Mouse (Mus musculus): ENCODE results near the gene Jakmip3. TPM values are rescaled to one million over a fixed set of nuclear protein-coding genes. Genes with fewer than 3 reads are reported as not detected.
A peak's percentile ranks its signal among the peaks of the same experiment; 100 is the strongest.

Gene Jakmip3
- total RNA-seq, 1 experiment from 2014 or later = 14.1 TPM

DNA sequence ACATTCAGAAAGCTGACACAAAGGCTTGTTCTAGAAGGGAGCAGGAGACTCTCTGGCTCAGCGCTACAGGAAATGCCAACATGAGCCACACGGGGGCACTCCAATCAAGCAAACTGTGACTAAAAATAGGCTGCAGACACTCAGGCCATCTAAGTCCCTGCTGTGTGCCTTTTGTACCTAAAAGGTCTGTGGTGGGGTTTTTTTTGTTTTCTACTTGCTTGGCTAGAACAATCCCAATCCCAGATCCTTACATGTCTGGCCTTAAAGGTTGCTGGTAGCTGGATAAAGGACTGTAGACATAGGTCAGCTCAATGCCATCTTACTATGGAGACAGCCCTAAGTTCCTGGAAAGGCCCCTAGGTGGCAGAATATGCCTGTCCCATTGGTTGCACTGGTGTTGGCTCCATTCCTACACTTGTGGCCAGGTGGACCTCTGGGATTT lies 127.7 kb downstream of the Jakmip3 start:
- DNase-seq = peak; percentile 68

DNA sequence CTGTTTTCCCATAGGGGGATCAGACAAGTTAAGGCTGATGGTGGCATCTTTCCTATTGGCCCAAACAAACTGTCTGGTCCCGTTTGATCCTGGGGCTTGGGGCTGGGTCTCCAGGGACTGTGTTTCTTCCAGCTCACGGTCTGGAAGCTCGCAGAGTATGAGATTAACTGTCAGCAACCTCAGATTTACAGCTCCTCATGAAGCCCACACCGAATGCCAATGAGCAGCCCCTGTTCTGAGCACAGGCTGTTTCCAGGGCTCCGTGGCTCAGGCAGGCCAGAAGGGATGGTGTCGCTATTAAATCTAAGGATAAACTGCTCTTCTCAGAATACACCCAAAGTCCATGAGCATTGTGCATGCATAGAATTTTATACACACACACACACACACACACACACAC lies 133.7 kb downstream of the Jakmip3 start:
- no peak for DNase-seq

GRCm38 (mm10) chr7:139075054-139075794 lies 134.7 kb downstream of the Jakmip3 start:
- no peak for DNase-seq

- no peak for DNase-seq
Observed at GRCm38 (mm10) chr7:139077283-139077682, 136.8 kb downstream of the Jakmip3 start.

DNA sequence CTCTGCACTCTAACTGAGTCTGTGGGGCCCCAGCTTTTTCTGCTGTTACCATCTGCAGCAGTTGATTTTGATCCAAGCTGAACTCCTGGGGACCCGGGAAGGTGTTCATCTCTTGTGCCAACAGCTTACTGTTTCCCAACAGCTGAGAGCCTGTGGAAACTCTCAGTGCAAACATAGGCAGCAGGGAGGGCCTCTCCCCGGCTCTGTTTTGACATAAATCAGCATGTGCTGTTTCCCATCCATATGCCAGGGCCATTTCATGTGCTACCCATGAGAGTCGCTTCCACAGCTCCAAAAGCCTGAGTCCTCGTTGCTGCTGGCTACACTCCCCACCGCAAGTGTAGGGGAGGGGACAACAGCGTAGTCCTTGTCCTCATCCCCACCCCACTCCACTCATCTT lies 137.7 kb downstream of the Jakmip3 start:
- no peak for DNase-seq

GRCm38 (mm10) chr7:139079141-139079540 lies 138.6 kb downstream of the Jakmip3 start:
- DNase-seq = no peak

DNA sequence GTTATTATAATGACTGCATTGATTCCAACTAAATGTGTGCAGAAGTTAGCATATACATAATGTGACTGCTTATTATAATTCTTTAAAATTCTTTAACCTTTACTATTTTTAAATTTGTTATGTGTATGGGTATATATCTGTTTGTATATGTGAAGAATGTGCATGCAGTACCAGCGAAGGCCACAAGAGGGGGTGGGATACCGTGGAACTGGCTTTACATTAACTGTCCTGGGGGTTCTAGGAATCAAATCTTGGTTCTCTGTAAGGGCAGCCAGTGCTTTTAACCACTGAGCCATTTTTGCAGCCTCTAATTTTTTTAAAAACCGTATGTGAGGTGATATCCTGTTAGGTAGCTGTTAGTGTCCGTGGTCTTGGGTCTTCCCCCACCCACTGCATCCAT lies 140.2 kb downstream of the Jakmip3 start:
- no peak for DNase-seq

DNA sequence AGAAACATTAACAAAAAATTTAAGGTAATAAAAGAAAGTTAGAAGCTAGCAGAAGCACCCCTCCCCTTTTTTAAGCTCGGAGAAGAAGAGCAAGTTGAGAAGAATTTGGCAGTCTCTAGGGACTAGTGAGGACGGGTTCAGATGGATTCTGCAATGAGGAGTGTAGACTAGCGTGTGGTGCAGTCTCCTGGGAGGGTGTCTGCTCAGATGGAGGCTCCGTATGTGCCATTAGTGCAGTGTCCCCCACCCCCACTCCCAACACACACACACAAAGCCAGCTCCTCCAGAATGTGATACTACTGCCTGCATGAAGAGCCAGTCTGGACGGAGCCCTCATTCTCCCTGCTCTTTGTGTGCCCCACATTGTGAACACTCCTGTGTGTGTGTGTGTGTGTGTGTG lies 140.6 kb downstream of the Jakmip3 start:
- DNase-seq = no peak

DNA sequence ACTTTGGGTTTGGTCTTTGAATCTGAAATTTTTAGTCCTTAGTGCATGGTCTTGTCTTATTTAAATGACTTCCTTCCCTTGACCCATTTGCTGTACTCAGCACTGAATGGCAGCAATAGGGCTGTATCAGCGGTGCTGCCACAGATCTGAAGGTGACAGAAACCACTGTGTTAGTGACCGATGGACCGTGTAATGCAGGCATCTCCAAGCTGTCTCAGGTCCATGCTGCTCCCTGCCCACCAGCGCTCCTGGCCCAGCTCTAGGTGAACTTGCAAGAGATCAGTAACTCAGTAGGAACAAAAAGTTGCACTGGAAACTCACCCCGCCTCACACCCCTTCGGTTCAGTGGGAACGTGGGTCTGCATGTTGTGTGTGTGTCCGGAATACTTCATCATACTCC lies 141.8 kb downstream of the Jakmip3 start:
- no peak for DNase-seq

- DNase-seq = no peak
Observed at GRCm38 (mm10) chr7:139084316-139084715, 143.8 kb downstream of the Jakmip3 start.

- DNase-seq = peak; percentile 73
Observed at GRCm38 (mm10) chr7:139085629-139086194, 145.2 kb downstream of the Jakmip3 start, which contains the start of gene Dpysl4. Gene Dpysl4 (plus strand): TSS chr7:139086001.

DNA sequence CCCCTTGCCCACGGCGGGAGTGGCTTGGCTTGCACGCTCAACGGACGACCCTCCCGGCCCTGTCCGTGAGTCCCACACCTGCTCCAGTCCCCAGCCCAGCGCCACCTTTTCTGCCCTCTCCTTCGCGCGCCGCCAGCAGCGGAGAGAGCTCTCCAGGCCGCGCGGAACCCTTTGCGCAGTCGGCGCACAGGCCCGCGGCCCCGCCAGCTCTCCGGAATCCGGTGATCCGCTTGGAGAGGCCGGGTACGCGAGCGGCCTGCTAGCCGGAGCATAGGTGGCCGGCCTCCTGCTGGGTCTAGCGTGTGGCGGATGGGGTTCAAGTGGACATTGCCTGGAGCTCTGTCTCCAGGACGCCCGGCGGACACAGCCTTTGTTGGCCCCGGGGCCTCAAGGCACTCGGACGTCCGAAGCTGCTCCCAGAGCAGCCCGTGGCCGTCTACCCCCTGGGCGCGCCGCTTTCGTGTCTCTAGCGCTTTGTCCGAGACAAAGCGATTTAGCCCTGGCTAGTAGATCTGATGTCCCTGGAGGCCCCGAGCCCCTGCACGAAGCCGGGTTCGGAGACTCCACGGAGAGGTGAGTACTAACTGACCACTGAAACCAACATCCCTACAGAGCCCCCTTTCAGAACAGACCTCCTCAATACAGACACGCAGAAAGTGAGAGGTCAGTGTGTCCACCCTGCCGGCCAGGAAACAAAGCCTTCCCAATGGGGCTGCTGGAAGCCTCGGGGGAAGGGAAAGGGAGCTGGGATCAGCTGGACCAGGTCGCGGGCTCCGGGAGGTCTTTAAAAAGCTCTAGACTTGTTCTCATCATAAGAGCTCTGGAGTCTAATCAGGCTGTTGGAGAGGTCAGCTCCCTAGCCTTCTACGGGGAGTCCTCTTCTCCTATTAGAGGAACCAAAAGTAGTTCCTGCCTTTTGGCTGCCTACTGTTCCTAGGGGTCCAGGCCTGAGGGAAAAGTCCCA lies 145.9 kb downstream of the Jakmip3 start:
- DNase-seq = peak; percentile 44

GRCm38 (mm10) chr7:139087801-139088200 lies 147.3 kb downstream of the Jakmip3 start:
- DNase-seq = no peak

DNA sequence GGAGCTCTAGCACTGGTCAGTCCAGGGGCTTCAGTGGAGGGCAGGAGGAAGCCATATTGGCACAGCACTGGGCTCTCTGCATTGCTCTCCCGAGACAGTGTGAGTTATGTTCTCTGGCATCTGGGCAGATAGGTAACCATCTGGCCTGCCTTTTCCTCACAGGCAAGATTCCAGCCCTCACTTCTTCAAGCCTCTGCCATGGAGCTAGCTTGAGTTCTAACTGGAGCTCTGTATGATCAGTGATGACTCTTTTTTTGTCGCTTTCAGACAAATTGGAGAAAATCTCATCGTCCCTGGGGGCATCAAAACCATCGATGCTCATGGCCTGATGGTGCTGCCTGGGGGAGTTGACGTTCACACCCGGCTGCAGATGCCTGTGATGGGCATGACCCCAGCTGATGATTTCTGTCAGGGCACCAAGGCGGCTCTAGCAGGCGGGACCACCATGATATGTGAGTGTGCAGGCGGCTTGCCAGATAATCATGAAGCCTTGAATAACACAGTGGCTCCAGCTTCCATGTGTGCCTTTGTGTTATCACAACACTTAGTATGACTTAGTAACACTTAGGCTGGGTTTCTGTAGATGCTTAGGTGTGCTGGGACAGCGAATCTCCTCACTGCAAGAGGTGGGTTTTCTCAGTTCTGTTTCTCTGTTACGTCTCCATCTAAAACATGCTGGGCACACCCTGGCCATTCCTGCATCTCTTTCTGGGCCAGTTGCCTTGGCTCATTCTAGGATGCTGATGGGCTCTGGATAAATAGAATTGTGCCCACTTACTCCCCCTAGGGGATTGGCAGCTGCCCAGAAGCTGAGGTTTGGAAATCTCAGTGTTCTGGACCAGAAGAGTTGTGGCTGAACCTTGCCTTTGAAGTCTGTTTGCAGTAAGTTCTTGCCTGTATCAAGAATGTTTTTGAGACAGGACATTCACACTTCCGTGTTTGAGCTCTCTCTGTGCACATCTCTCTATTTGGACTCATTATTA lies 149.7 kb downstream of the Jakmip3 start:
- DNase-seq = no peak

DNA sequence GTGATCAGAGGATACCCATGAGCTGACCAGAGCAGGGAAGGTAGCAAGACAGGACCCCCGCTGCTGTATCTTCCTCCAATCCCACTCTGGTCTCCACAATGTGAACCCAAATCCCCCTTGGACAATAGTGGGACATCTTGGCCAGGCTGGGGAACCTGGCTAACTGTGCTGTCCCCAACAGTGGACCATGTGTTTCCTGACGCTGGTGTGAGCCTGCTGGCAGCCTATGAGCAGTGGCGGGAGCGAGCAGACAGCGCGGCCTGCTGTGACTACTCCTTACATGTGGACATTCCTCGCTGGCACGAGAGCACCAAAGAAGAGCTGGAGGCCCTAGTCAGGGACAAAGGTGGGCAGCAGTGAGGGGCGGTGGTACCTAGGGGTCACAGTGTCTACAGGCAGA lies 151.2 kb downstream of the Jakmip3 start:
- no peak for DNase-seq

- DNase-seq = no peak
Observed at GRCm38 (mm10) chr7:139092676-139093075, 152.1 kb downstream of the Jakmip3 start.

GRCm38 (mm10) chr7:139093124-139093523 lies 152.6 kb downstream of the Jakmip3 start:
- no peak for DNase-seq

DNA sequence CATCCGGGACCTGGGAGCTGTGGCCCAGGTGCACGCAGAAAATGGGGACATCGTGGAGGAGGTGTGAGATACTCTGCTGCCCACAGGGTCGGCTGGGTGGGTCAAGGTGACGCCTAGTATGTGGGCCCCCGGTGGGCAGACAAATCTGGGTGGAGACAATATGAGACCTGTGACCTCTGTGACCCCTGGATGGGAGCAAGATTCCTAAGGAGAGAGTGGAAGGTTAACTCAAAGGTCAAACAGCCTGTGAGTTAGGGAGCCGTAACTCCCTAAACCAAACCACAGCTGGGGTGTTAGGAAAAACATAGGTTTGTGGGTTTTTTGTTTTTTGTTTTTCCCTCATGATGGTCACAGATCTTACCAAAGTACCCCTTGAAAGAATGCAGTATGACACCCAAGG lies 153.3 kb downstream of the Jakmip3 start:
- no peak for DNase-seq

DNA sequence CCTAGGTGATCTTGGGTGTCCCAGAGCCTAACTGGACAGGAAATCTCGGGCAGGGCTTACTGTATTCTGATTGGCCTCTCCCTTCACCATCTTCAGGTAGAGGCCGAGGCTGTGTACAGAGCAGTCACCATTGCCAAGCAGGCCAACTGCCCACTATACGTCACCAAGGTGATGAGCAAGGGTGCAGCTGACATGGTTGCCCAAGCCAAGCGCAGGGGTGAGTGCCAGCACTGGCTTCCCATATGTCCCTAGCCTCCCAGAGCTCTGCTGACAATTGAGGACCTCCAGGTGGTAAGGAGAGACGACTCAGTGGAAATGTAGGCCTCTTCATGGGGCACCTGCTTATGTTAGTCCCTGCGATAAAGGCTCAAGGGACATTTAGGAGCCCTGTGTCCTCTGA lies 154.2 kb downstream of the Jakmip3 start:
- no peak for DNase-seq

DNA sequence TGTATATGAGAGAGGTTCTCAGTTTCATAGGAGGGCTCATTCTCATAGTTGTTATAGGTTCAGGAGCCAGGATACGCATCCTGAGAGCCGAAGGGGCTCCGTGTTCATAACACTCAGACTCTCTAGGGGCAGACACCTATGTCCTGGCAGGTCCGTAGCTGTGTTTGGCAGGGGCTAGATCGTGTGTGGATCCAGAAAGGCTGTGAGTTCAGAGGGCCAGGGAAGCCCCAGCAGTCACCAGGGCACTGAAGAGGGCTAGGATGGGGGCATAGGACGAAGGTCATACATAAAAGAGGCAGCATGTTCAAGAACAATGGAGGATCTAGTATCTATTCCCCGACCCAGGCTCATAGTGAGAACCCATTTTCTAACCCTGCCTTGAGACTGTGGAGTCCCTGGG lies 154.8 kb downstream of the Jakmip3 start:
- no peak for DNase-seq

- DNase-seq = no peak
Observed at GRCm38 (mm10) chr7:139096399-139096798, 155.9 kb downstream of the Jakmip3 start.

Measured in adrenal gland, postnatal 25 days (tissue).